Mouse (Mus musculus) cerebellum, postnatal 4 days (tissue): ENCODE measurements around the gene Efna5.

Experiments used
- DNase-seq, 2 experiments: peaks; one replicate each; pipeline ENCODE4 v3.0.0; 2022; ENCODE audit warnings: low spot score in 2 of 2, mixed read lengths in 1 of 2

Efna5 gene

GRCm38 (mm10) chr17:62881176-62881790 is at the start of gene Efna5:
Gene Efna5, minus strand, starts transcription at chr17:62881317.
- DNase-seq: peak; percentile 31 to 49

- DNase-seq: no peak
These were observed 34.2 kb upstream of the Efna5 start for GRCm38 (mm10) chr17:62915304-62915703.

- DNase-seq: peak in 1 of 2 experiments; percentile 1
These were observed 24.8 kb upstream of the Efna5 start for GRCm38 (mm10) chr17:62905692-62906445.

GRCm38 (mm10) chr17:62899066-62899465 is 17.9 kb upstream of the Efna5 start:
- no peak for DNase-seq

- no peak for DNase-seq
These were observed 8.9 kb upstream of the Efna5 start for GRCm38 (mm10) chr17:62889991-62890390.

GRCm38 (mm10) chr17:62884129-62884506 is 3.0 kb upstream of the Efna5 start:
- DNase-seq: peak; percentile 82 to 89

GRCm38 (mm10) chr17:62883476-62884128 is 2.5 kb upstream of the Efna5 start:
- peak in 1 of 2 experiments; percentile 49 for DNase-seq

- DNase-seq: peak; percentile 56 to 80
These were observed 1.8 kb upstream of the Efna5 start for GRCm38 (mm10) chr17:62882726-62883475.

- DNase-seq: peak; percentile 35 to 59
These were observed 941 bp upstream of the Efna5 start for GRCm38 (mm10) chr17:62881791-62882725.

- DNase-seq: peak; percentile 35 to 60
These were observed 574 bp downstream of the Efna5 start for GRCm38 (mm10) chr17:62880311-62881175.

GRCm38 (mm10) chr17:62879526-62880310 is 1.4 kb downstream of the Efna5 start:
- DNase-seq: peak in 1 of 2 experiments; percentile 40

- no peak for DNase-seq
These were observed 5.4 kb downstream of the Efna5 start for GRCm38 (mm10) chr17:62875727-62876126.

- no peak for DNase-seq
These were observed 9.2 kb downstream of the Efna5 start for GRCm38 (mm10) chr17:62871928-62872327.

- no peak for DNase-seq
These were observed 9.9 kb downstream of the Efna5 start for GRCm38 (mm10) chr17:62871191-62871590.

- DNase-seq: no peak
These were observed 10.7 kb downstream of the Efna5 start for GRCm38 (mm10) chr17:62870446-62870845.

GRCm38 (mm10) chr17:62864966-62865365 is 16.2 kb downstream of the Efna5 start:
- no peak for DNase-seq

GRCm38 (mm10) chr17:62863004-62863403 is 18.1 kb downstream of the Efna5 start:
- no peak for DNase-seq

- DNase-seq: peak in 1 of 2 experiments; percentile 32
These were observed 18.7 kb downstream of the Efna5 start for GRCm38 (mm10) chr17:62862298-62862999.
